17 mouse cellular contexts compared by ENCODE assay signal in the genomic region with DNA sequence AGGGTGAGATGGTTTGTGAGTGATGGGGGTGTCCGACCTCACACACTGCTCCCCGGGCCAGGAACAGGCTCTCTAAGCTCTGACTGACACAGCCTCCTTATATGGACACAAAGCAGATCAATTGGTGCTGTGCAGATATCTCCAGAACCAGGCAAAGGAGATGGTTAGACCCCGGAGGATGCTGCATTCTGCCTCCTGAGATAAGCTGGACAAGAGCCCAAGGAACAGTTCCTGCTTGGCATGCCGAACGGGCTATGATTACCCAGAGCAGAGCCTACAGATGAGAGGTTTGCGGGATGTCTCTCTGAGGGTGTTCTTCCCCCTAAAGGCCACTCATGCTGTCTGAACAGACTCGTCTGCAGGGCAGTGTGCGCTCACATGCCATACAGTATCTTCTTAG. TPM values are rescaled to one million over a fixed set of nuclear protein-coding genes. Genes with fewer than 3 reads are reported as not detected.
DNase-seq lines count a peak whose midpoint lies in the region; ATAC-seq and TF ChIP-seq lines count a peak whose summit lies in the region.
"Had no signal": no experiment of that assay in that cellular context is flagged by ENCODE, and none has a peak within 500 bp of the region (broad histone marks: within the 10 kb centered on the region; RNA-seq: fewer than 3 reads in every experiment).

No protein-coding gene starts in this region.

- WGBS in heart, embryonic 12.5 days, result 29% methylated on average over 8 of the region's 8 CpGs
- 53% methylated on average over 8 of the region's 8 CpGs for WGBS in lung, embryonic 15.5 days
- 68% methylated on average over 8 of the region's 8 CpGs for WGBS in stomach, embryonic 16.5 days
- 51% methylated on average over 8 of the region's 8 CpGs for WGBS in liver, postnatal 0 days (ENCODE audit: insufficient replicate concordance)

- no peaks in the 10 kb centered on the region for H3K9me3 ChIP-seq in heart, embryonic 12.5 days (replicated peaks)
- no peaks in the 10 kb centered on the region for H3K9me3 ChIP-seq in lung, embryonic 15.5 days
- no peaks in the 10 kb centered on the region for H3K9me3 ChIP-seq in stomach, embryonic 16.5 days (replicated peaks; ENCODE audit: control insufficient read depth, low read length)
- H3K9me3 ChIP-seq in liver, postnatal 0 days (ENCODE audit: low read length), result no peaks in the 10 kb centered on the region
- H3K9me3 ChIP-seq: embryonic facial prominence, embryonic 15.5 days; forebrain, embryonic 13.5 days had no signal

- TF ChIP-seq CTCF in liver, postnatal 0 days (IDR thresholded peaks at IDR 0.05; ENCODE audit: low read depth), result no peak

- H3K4me3 ChIP-seq in heart, embryonic 12.5 days, result no peak overlapping the region
- no peak overlapping the region for H3K4me3 ChIP-seq in lung, embryonic 15.5 days
- no peak overlapping the region for H3K4me3 ChIP-seq in stomach, embryonic 16.5 days (replicated peaks; ENCODE audit: low read length)
- no peak overlapping the region for H3K4me3 ChIP-seq in liver, postnatal 0 days (ENCODE audit: low read depth, low read length)
- H3K4me3 ChIP-seq: embryonic facial prominence, embryonic 15.5 days; forebrain, embryonic 13.5 days; midbrain, embryonic 12.5 days had no signal

- peaks cover 45% of the 10 kb centered on the region for H3K4me1 ChIP-seq in heart, embryonic 12.5 days (replicated peaks)
- H3K4me1 ChIP-seq in lung, embryonic 15.5 days, result peaks cover 57% of the 10 kb centered on the region
- H3K4me1 ChIP-seq in stomach, embryonic 16.5 days (ENCODE audit: control insufficient read depth, insufficient read depth, low read length), result peaks cover 37% of the 10 kb centered on the region
- H3K4me1 ChIP-seq in liver, postnatal 0 days (ENCODE audit: insufficient read depth), result no peaks in the 10 kb centered on the region

- H3K27me3 ChIP-seq in heart, embryonic 12.5 days (replicated peaks), result no peaks in the 10 kb centered on the region
- no peaks in the 10 kb centered on the region for H3K27me3 ChIP-seq in lung, embryonic 15.5 days
- H3K27me3 ChIP-seq in stomach, embryonic 16.5 days (ENCODE audit: control insufficient read depth, insufficient read depth, low read length), result no peaks in the 10 kb centered on the region
- no peaks in the 10 kb centered on the region for H3K27me3 ChIP-seq in liver, postnatal 0 days (ENCODE audit: insufficient read depth, low read length)
- H3K27me3 ChIP-seq: embryonic facial prominence, embryonic 15.5 days; forebrain, embryonic 13.5 days; midbrain, embryonic 12.5 days had no signal

- peaks cover 19% of the 10 kb centered on the region for H3K36me3 ChIP-seq in heart, embryonic 12.5 days
- 0 out of 2 replicates have a peak, but pooled peaks cover 9% of the 10 kb centered on the region for H3K36me3 ChIP-seq in lung, embryonic 15.5 days
- no peaks in the 10 kb centered on the region for H3K36me3 ChIP-seq in stomach, embryonic 16.5 days (ENCODE audit: control insufficient read depth, insufficient read depth, low read length)
- H3K36me3 ChIP-seq in liver, postnatal 0 days (replicated peaks; ENCODE audit: insufficient read depth, low read length), result no peaks in the 10 kb centered on the region
- H3K36me3 ChIP-seq: midbrain, embryonic 12.5 days had no signal

- ATAC-seq in heart, embryonic 12.5 days (ENCODE audit: insufficient number of reproducible peaks, low FRiP score), result no peak
- no peak for ATAC-seq in lung, embryonic 15.5 days (ENCODE audit: borderline replicate concordance, extremely low read depth, low FRiP score, low TSS enrichment)
- ATAC-seq in hematopoietic stem cell, adult 5-6 weeks (replicated peaks in 1 of 2; ENCODE audit: insufficient read depth in 1 of 2, low FRiP score in 2 of 2, low TSS enrichment in 1 of 2, low read depth in 1 of 2, poor library complexity in 2 of 2, severe bottlenecking in 2 of 2), result peak; percentile 13 to 50; a peak in 2 of 4 replicates
- ATAC-seq in stomach, embryonic 16.5 days (ENCODE audit: insufficient read depth, low FRiP score), result no peak
- no peak for ATAC-seq in liver, postnatal 0 days
- ATAC-seq: forebrain, embryonic 13.5 days had no signal

- no peak for DNase-seq in heart, adult 18-20 months
- DNase-seq in lung, adult 18-20 months, result no peak
- DNase-seq in liver, postnatal 0 days, result no peak
- DNase-seq in right cerebral cortex, postnatal 25 days, result no peak
- DNase-seq: adrenal gland, postnatal 10 days; cerebellum, adult 2 months; kidney, postnatal 25 days; layer of hippocampus, adult 9-11 months; thymus, adult 2 months had no signal

- no peak overlapping the region for H3K9ac ChIP-seq in heart, embryonic 12.5 days
- no peak overlapping the region for H3K9ac ChIP-seq in lung, embryonic 15.5 days
- no peak overlapping the region for H3K9ac ChIP-seq in stomach, embryonic 16.5 days (ENCODE audit: low read length)
- H3K9ac ChIP-seq in liver, postnatal 0 days (replicated peaks), result no peak overlapping the region
- H3K9ac ChIP-seq: embryonic facial prominence, embryonic 15.5 days; forebrain, embryonic 13.5 days; midbrain, embryonic 12.5 days had no signal

- TF ChIP-seq EP300 in liver, postnatal 0 days (IDR thresholded peaks at IDR 0.05; ENCODE audit: low read depth), result no peak

- peak overlapping the region; percentile 80 for H3K27ac ChIP-seq in heart, embryonic 12.5 days (ENCODE audit: poor library complexity, severe bottlenecking)
- peak overlapping the region; percentile 78; the same call in 1 of the 2 replicates for H3K27ac ChIP-seq in lung, embryonic 15.5 days
- H3K27ac ChIP-seq in stomach, embryonic 16.5 days (ENCODE audit: low read length), result peak overlapping the region; percentile 91
- H3K27ac ChIP-seq in liver, postnatal 0 days (ENCODE audit: low read depth), result no peak overlapping the region
- H3K27ac ChIP-seq: forebrain, embryonic 13.5 days; midbrain, embryonic 12.5 days had no signal

- H3K4me2 ChIP-seq in heart, embryonic 12.5 days, result no peak overlapping the region
- no peak overlapping the region for H3K4me2 ChIP-seq in lung, embryonic 15.5 days
- no peak overlapping the region for H3K4me2 ChIP-seq in stomach, embryonic 16.5 days (ENCODE audit: low read depth, low read length)
- H3K4me2 ChIP-seq in liver, postnatal 0 days (ENCODE audit: low read depth, low read length), result no peak overlapping the region
- H3K4me2 ChIP-seq: embryonic facial prominence, embryonic 15.5 days; forebrain, embryonic 13.5 days; liver, embryonic 11.5 days; midbrain, embryonic 12.5 days had no signal

RNA-seq across cellular contexts. Expression of a gene that starts 44.1 kb away (rescaled TPM):
- 240 and 249 TPM in 2 replicates for polyA plus RNA-seq in heart, embryonic 12.5 days (2016; fragmentation: Nextera tagmentation; extraction: Ambion mirVana)
- 100 to 1,000 TPM; 217 to 274 TPM for total RNA-seq in heart, adult 18-20 months (2021)
- polyA plus RNA-seq in lung, embryonic 15.5 days (2015; fragmentation: Nextera tagmentation; extraction: Ambion mirVana), result 335 and 360 TPM in 2 replicates
- 17.3 and 30.0 TPM in 2 replicates for total RNA-seq in hematopoietic stem cell, adult 5-6 weeks (2017)
- 207 and 211 TPM in 2 replicates for polyA plus RNA-seq in stomach, embryonic 16.5 days (2015; fragmentation: Nextera tagmentation; extraction: Ambion mirVana)
- 15.8 and 22.6 TPM in 2 replicates for polyA plus RNA-seq in liver, postnatal 0 days (2015; fragmentation: Nextera tagmentation; extraction: Ambion mirVana)

RNA-seq across cellular contexts. Expression of a gene that starts 44.2 kb away (rescaled TPM):
- polyA plus RNA-seq in heart, embryonic 12.5 days (2016; fragmentation: Nextera tagmentation; extraction: Ambion mirVana), result 117 and 129 TPM in 2 replicates
- 100 to 1,000 TPM; 127 to 140 TPM for total RNA-seq in heart, adult 18-20 months (2021)
- 121 and 126 TPM in 2 replicates for polyA plus RNA-seq in lung, embryonic 15.5 days (2015; fragmentation: Nextera tagmentation; extraction: Ambion mirVana)
- total RNA-seq in hematopoietic stem cell, adult 5-6 weeks (2017), result 16.1 and 16.9 TPM in 2 replicates
- 57.3 and 65.2 TPM in 2 replicates for polyA plus RNA-seq in stomach, embryonic 16.5 days (2015; fragmentation: Nextera tagmentation; extraction: Ambion mirVana)
- polyA plus RNA-seq in liver, postnatal 0 days (2015; fragmentation: Nextera tagmentation; extraction: Ambion mirVana), result 8.0 and 9.7 TPM in 2 replicates

Comparison
In these comparisons a context has a peak if more than half of its experiments do, and no peak if none do; other contexts are left out.
1. ATAC-seq: peak in hematopoietic stem cell, adult 5-6 weeks (2 of 2); none in heart, embryonic 12.5 days (single experiment), lung, embryonic 15.5 days (single experiment), stomach, embryonic 16.5 days (single experiment) and liver, postnatal 0 days (single experiment).